Mouse (Mus musculus): ENCODE measurements around the gene Afap1l2. TPM values are rescaled to one million over a fixed set of nuclear protein-coding genes. Genes with fewer than 3 reads are reported as not detected.

Gene Afap1l2
- total RNA-seq, 1 experiment, result 3.7 TPM

GRCm38 (mm10) chr19:57006841-57007240 lies 1.2 kb downstream of the Afap1l2 start:
- 0 out of 2 replicates have a peak, but pooled peaks cover 1% of the 10 kb centered on the region for H3K9me3 ChIP-seq (ENCODE audit: control insufficient read depth, insufficient read depth, low read depth, low read length)
- no peak for DNase-seq (ENCODE audit: low read depth, low spot score)
- H3K4me3 ChIP-seq (ENCODE audit: insufficient read depth in 1 of 2, low read depth in 1 of 2, low read length in 2 of 2, poor library complexity in 1 of 2, severe bottlenecking in 1 of 2), result no peak overlapping the region
- peaks cover 0 to 8% of the 10 kb centered on the region in 2 experiments; a peak in 1 of 4 replicates for H3K4me1 ChIP-seq (ENCODE audit: control insufficient read depth in 2 of 2, insufficient read depth in 2 of 2, low read length in 2 of 2, poor library complexity in 1 of 2)
- no peaks in the 10 kb centered on the region for H3K36me3 ChIP-seq (ENCODE audit: control insufficient read depth, insufficient read depth, low read length, poor library complexity, severe bottlenecking)
- H3K9ac ChIP-seq (ENCODE audit: insufficient read depth, low read depth, low read length, poor library complexity, severe bottlenecking), result no peak overlapping the region
- no peak for TF ChIP-seq HCFC1 (IDR thresholded peaks at IDR 0.05; ENCODE audit: borderline replicate concordance, insufficient read depth, low read length)
- no peak for TF ChIP-seq ZNF384 (IDR thresholded peaks at IDR 0.05; ENCODE audit: low read depth, low read length)
- no peak for TF ChIP-seq ZC3H11A (IDR thresholded peaks at IDR 0.05; ENCODE audit: borderline replicate concordance, low read depth, low read length)
- no peak for TF ChIP-seq MAFK (IDR thresholded peaks at IDR 0.05; ENCODE audit: insufficient read depth, low read depth, low read length)
- no peak for TF ChIP-seq CHD2 (IDR thresholded peaks at IDR 0.05; ENCODE audit: low read depth, low read length)
- in situ Hi-C loops (cut with MboI; ENCODE audit: low sequenced_read_pairs in 2 of 2, unreplicated experiment in 2 of 2), result no loop called here
- H3K27ac ChIP-seq (ENCODE audit: insufficient read depth, low read depth, low read length, poor library complexity, severe bottlenecking), result no peak overlapping the region

DNA sequence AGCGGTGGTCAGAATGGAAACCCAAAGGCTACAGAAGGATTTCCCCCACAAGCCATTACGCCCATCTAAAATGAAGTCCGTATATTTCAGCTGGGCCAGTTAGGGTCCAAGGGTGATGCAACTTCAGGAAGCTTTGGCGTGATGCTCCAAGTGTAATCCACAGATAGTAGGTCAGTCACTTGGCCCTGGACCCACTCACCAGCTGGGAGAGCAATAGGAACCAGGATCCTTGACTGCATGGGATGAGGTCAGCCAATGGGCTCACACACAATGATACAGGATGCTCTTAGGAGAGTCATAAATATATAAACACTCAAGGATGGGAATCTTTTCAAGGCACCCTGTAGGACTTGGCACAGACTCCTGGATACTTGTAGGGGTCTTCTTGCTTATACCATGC lies 3.0 kb downstream of the Afap1l2 start:
- no peak overlapping the region for H3K27ac ChIP-seq (ENCODE audit: insufficient read depth, low read depth, low read length, poor library complexity, severe bottlenecking)
- H3K4me1 ChIP-seq (ENCODE audit: control insufficient read depth in 2 of 2, insufficient read depth in 2 of 2, low read length in 2 of 2, poor library complexity in 1 of 2), result peaks cover 0 to 7% of the 10 kb centered on the region in 2 experiments; a peak in 1 of 4 replicates
- DNase-seq (ENCODE audit: low read depth, low spot score), result no peak
- TF ChIP-seq HCFC1 (IDR thresholded peaks at IDR 0.05; ENCODE audit: borderline replicate concordance, insufficient read depth, low read length), result no peak
- TF ChIP-seq ZC3H11A (IDR thresholded peaks at IDR 0.05; ENCODE audit: borderline replicate concordance, low read depth, low read length), result no peak
- TF ChIP-seq MAFK (IDR thresholded peaks at IDR 0.05; ENCODE audit: insufficient read depth, low read depth, low read length), result no peak
- no peak for TF ChIP-seq ZNF384 (IDR thresholded peaks at IDR 0.05; ENCODE audit: low read depth, low read length)
- TF ChIP-seq CHD2 (IDR thresholded peaks at IDR 0.05; ENCODE audit: low read depth, low read length), result no peak
- no peaks in the 10 kb centered on the region for H3K36me3 ChIP-seq (ENCODE audit: control insufficient read depth, insufficient read depth, low read length, poor library complexity, severe bottlenecking)
- H3K9me3 ChIP-seq (ENCODE audit: control insufficient read depth, insufficient read depth, low read depth, low read length), result 0 out of 2 replicates have a peak, but pooled peaks cover 1% of the 10 kb centered on the region
- H3K9ac ChIP-seq (ENCODE audit: insufficient read depth, low read depth, low read length, poor library complexity, severe bottlenecking), result no peak overlapping the region
- in situ Hi-C loops (cut with MboI; ENCODE audit: low sequenced_read_pairs in 2 of 2, unreplicated experiment in 2 of 2), result no loop called here
- H3K4me3 ChIP-seq (ENCODE audit: insufficient read depth in 1 of 2, low read depth in 1 of 2, low read length in 2 of 2, poor library complexity in 1 of 2, severe bottlenecking in 1 of 2), result no peak overlapping the region

DNA sequence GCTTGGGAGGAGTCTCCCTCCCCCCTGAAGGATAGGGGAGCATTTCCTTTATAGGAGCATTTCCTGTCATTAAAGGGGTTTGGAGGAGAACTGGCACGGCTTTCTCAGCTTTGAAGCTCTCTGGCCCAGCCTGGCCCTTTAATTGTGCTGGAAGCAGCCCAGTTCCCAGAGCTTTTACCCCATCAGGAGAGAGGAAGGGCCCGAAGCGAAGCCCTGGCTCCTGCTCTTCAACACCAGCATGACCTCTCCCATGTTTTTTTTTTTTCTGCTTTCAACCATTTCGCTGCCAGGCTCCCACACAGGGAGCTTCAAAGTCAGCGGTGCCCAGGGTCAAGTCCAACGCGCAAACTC lies 4.6 kb downstream of the Afap1l2 start:
- TF ChIP-seq ZNF384 (IDR thresholded peaks at IDR 0.05; ENCODE audit: low read depth, low read length), result no peak
- no peak for TF ChIP-seq ZC3H11A (IDR thresholded peaks at IDR 0.05; ENCODE audit: borderline replicate concordance, low read depth, low read length)
- TF ChIP-seq HCFC1 (IDR thresholded peaks at IDR 0.05; ENCODE audit: borderline replicate concordance, insufficient read depth, low read length), result no peak
- TF ChIP-seq MAFK (IDR thresholded peaks at IDR 0.05; ENCODE audit: insufficient read depth, low read depth, low read length), result no peak
- no peak for TF ChIP-seq CHD2 (IDR thresholded peaks at IDR 0.05; ENCODE audit: low read depth, low read length)
- no peak overlapping the region for H3K4me3 ChIP-seq (ENCODE audit: insufficient read depth in 1 of 2, low read depth in 1 of 2, low read length in 2 of 2, poor library complexity in 1 of 2, severe bottlenecking in 1 of 2)
- in situ Hi-C loops (cut with MboI; ENCODE audit: low sequenced_read_pairs in 2 of 2, unreplicated experiment in 2 of 2), result no loop called here
- H3K27ac ChIP-seq (ENCODE audit: insufficient read depth, low read depth, low read length, poor library complexity, severe bottlenecking), result no peak overlapping the region
- DNase-seq (ENCODE audit: low read depth, low spot score), result no peak
- no peaks in the 10 kb centered on the region; a peak in 1 of 4 replicates for H3K4me1 ChIP-seq (ENCODE audit: control insufficient read depth in 2 of 2, insufficient read depth in 2 of 2, low read length in 2 of 2, poor library complexity in 1 of 2)
- H3K9ac ChIP-seq (ENCODE audit: insufficient read depth, low read depth, low read length, poor library complexity, severe bottlenecking), result no peak overlapping the region
- H3K36me3 ChIP-seq (ENCODE audit: control insufficient read depth, insufficient read depth, low read length, poor library complexity, severe bottlenecking), result no peaks in the 10 kb centered on the region
- H3K9me3 ChIP-seq (ENCODE audit: control insufficient read depth, insufficient read depth, low read depth, low read length), result 0 out of 2 replicates have a peak, but pooled peaks cover 1% of the 10 kb centered on the region

DNA sequence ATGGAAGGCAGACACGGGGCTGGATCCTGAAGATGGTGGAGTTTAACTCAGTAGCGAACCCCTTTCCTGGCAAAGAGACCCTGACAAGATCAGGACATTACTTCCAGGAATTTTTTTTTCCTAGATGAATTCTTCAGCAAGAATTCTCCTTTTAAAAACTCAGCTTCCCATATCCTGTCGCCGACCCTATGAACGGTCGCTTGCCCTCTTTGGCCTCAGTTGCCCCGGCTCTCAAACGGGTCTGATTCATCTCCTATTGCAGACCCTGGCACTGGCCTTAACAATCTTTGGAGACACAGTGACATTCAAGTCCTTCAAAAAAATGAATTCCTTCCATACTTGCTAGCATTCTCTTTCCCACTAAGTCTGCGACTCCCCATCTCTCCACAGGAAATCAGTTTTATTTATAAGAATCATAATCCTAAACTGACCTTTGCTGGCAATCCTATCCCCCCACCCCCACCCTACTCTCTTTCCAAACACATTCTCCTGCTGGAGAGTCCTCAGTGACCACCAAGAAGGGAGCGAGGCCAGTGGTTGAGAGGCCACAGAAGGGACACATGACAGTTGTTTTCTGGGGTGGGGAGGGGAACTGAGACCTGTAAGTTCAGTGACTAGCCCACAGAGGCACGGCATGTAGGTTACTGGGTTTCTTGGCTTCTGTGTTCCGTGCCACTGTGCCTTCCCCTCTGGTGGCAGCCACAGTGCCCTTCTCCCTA lies 5.1 kb downstream of the Afap1l2 start:
- H3K36me3 ChIP-seq (ENCODE audit: control insufficient read depth, insufficient read depth, low read length, poor library complexity, severe bottlenecking), result no peaks in the 10 kb centered on the region
- H3K27ac ChIP-seq (ENCODE audit: insufficient read depth, low read depth, low read length, poor library complexity, severe bottlenecking), result no peak overlapping the region
- no peak for DNase-seq (ENCODE audit: low read depth, low spot score)
- H3K4me3 ChIP-seq (ENCODE audit: insufficient read depth in 1 of 2, low read depth in 1 of 2, low read length in 2 of 2, poor library complexity in 1 of 2, severe bottlenecking in 1 of 2), result no peak overlapping the region
- H3K9me3 ChIP-seq (ENCODE audit: control insufficient read depth, insufficient read depth, low read depth, low read length), result 0 out of 2 replicates have a peak, but pooled peaks cover 1% of the 10 kb centered on the region
- in situ Hi-C loops (cut with MboI; ENCODE audit: low sequenced_read_pairs in 2 of 2, unreplicated experiment in 2 of 2), result no loop called here
- H3K9ac ChIP-seq (ENCODE audit: insufficient read depth, low read depth, low read length, poor library complexity, severe bottlenecking), result no peak overlapping the region
- TF ChIP-seq MAFK (IDR thresholded peaks at IDR 0.05; ENCODE audit: insufficient read depth, low read depth, low read length) (no peak), ZNF384 (IDR thresholded peaks at IDR 0.05; ENCODE audit: low read depth, low read length) (no peak), ZC3H11A (IDR thresholded peaks at IDR 0.05; ENCODE audit: borderline replicate concordance, low read depth, low read length) (no peak), HCFC1 (IDR thresholded peaks at IDR 0.05; ENCODE audit: borderline replicate concordance, insufficient read depth, low read length) (no peak), CHD2 (IDR thresholded peaks at IDR 0.05; ENCODE audit: low read depth, low read length) (no peak)
- H3K4me1 ChIP-seq (ENCODE audit: control insufficient read depth in 2 of 2, insufficient read depth in 2 of 2, low read length in 2 of 2, poor library complexity in 1 of 2), result peaks cover 0 to under 1% of the 10 kb centered on the region in 2 experiments; a peak in 1 of 4 replicates
